Mouse (Mus musculus): ENCODE measurements around the gene Dag1. TPM values are rescaled to one million over a fixed set of nuclear protein-coding genes. Genes with fewer than 3 reads are reported as not detected.

Gene Dag1
- polyA plus RNA-seq, 1 experiment from 2014 or later: 163 TPM

Other genes with a start within 250 kb of the Dag1 start
- gene Gmppb, start 214.7 kb downstream of the Dag1 start, polyA plus RNA-seq (2015; fragmentation: Nextera tagmentation; extraction: Ambion mirVana): 30.9 and 32.4 TPM in 2 replicates
- 2.9 and 3.3 TPM in 2 replicates for gene Amigo3, start 210.8 kb downstream of the Dag1 start, polyA plus RNA-seq (2015; fragmentation: Nextera tagmentation; extraction: Ambion mirVana)
- gene Mst1, start 183.5 kb downstream of the Dag1 start, polyA plus RNA-seq (2015; fragmentation: Nextera tagmentation; extraction: Ambion mirVana): 0.10 and 0.21 TPM in 2 replicates
- 37.2 and 44.3 TPM in 2 replicates for gene Rnf123, start 180.6 kb downstream of the Dag1 start, polyA plus RNA-seq (2015; fragmentation: Nextera tagmentation; extraction: Ambion mirVana)
- 87.8 and 93.0 TPM in 2 replicates for gene Apeh, start 169.4 kb downstream of the Dag1 start, polyA plus RNA-seq (2015; fragmentation: Nextera tagmentation; extraction: Ambion mirVana)
- gene Bsn, start 73.6 kb downstream of the Dag1 start, polyA plus RNA-seq (2015; fragmentation: Nextera tagmentation; extraction: Ambion mirVana): 0.64 and 0.67 TPM in 2 replicates
- 37.2 and 45.5 TPM in 2 replicates for gene Nicn1, start 26.5 kb upstream of the Dag1 start, polyA plus RNA-seq (2015; fragmentation: Nextera tagmentation; extraction: Ambion mirVana)
- 40.8 and 43.7 TPM in 2 replicates for gene Amt, start 32.9 kb upstream of the Dag1 start, polyA plus RNA-seq (2015; fragmentation: Nextera tagmentation; extraction: Ambion mirVana)
- 495 and 508 TPM in 2 replicates for gene Rhoa, start 42.2 kb upstream of the Dag1 start, polyA plus RNA-seq (2015; fragmentation: Nextera tagmentation; extraction: Ambion mirVana)
- gene Tcta, start 42.2 kb upstream of the Dag1 start, polyA plus RNA-seq (2015; fragmentation: Nextera tagmentation; extraction: Ambion mirVana): 34.9 and 38.9 TPM in 2 replicates
- 686 and 695 TPM in 2 replicates for gene Gpx1, start 74.9 kb upstream of the Dag1 start, polyA plus RNA-seq (2015; fragmentation: Nextera tagmentation; extraction: Ambion mirVana)
- 113 and 119 TPM in 2 replicates for gene Usp4, start 83.9 kb upstream of the Dag1 start, polyA plus RNA-seq (2015; fragmentation: Nextera tagmentation; extraction: Ambion mirVana)
- gene 1700102P08Rik, start 128.8 kb upstream of the Dag1 start, polyA plus RNA-seq (2015; fragmentation: Nextera tagmentation; extraction: Ambion mirVana): 0.62 and 1.2 TPM in 2 replicates
- gene Ccdc36, start 164.5 kb upstream of the Dag1 start, polyA plus RNA-seq (2015; fragmentation: Nextera tagmentation; extraction: Ambion mirVana): 1.5 and 1.7 TPM in 2 replicates
- gene BC048562, start 172.5 kb upstream of the Dag1 start, polyA plus RNA-seq (2015; fragmentation: Nextera tagmentation; extraction: Ambion mirVana): not detected in 2 replicates
- 77.0 and 82.4 TPM in 2 replicates for gene Ccdc71, start 196.6 kb upstream of the Dag1 start, polyA plus RNA-seq (2015; fragmentation: Nextera tagmentation; extraction: Ambion mirVana)
- gene Klhdc8b, start 197.6 kb upstream of the Dag1 start, polyA plus RNA-seq (2015; fragmentation: Nextera tagmentation; extraction: Ambion mirVana): 38.8 and 41.6 TPM in 2 replicates
- 68.5 and 73.6 TPM in 2 replicates for gene Lamb2, start 215.8 kb upstream of the Dag1 start, polyA plus RNA-seq (2015; fragmentation: Nextera tagmentation; extraction: Ambion mirVana)
- gene Usp19, start 226.6 kb upstream of the Dag1 start, polyA plus RNA-seq (2015; fragmentation: Nextera tagmentation; extraction: Ambion mirVana): 79.1 and 82.0 TPM in 2 replicates
- 127 and 140 TPM in 2 replicates for gene Qars, start 243.7 kb upstream of the Dag1 start, polyA plus RNA-seq (2015; fragmentation: Nextera tagmentation; extraction: Ambion mirVana)

All from kidney, embryonic 16.5 days (tissue).